Mouse (Mus musculus) CH12.LX (cell line): ENCODE results near the gene Pced1b. TPM values are rescaled to one million over a fixed set of nuclear protein-coding genes. Genes with fewer than 3 reads are reported as not detected.
A peak's percentile ranks its signal among the peaks of the same experiment; 100 is the strongest.

Experiments
- DNase-seq: peaks from one replicate; pipeline ENCODE4 v3.0.0-alpha.2; 2013; ENCODE audit errors: extremely low read depth
- H3K27ac ChIP-seq: 2 replicates; pipeline ENCODE4 v1.5.1; 2012; ENCODE audit warnings: low read depth, mild to moderate bottlenecking, control low read depth, moderate library complexity; ENCODE audit not compliant: insufficient read depth
- H3K27me3 ChIP-seq: replicated peaks from 2 replicates; pipeline ENCODE3; 2012; ENCODE audit warnings: inconsistent platforms
- H3K36me3 ChIP-seq, 2 experiments: replicated peaks in 1 of 2; 2 replicates each; pipeline versions ENCODE3 to v1.6.1; 2012; ENCODE audit warnings: inconsistent platforms in 1 of 2, low read length in 1 of 2, mild to moderate bottlenecking in 1 of 2, mixed read lengths in 1 of 2, moderate library complexity in 1 of 2; ENCODE audit not compliant: control insufficient read depth in 1 of 2, insufficient read depth in 1 of 2
- H3K4me1 ChIP-seq, 2 experiments: 2 replicates each; pipeline ENCODE4 v1.6.1; 2012; ENCODE audit warnings: inconsistent platforms in 1 of 2, moderate library complexity in 1 of 2; ENCODE audit not compliant: insufficient read depth in 2 of 2, control insufficient read depth in 1 of 2
- H3K4me2 ChIP-seq: 2 replicates; pipeline ENCODE4 v1.6.1; 2012; ENCODE audit warnings: low read depth, mild to moderate bottlenecking, control low read depth; ENCODE audit not compliant: poor library complexity, insufficient read depth, severe bottlenecking
- H3K4me3 ChIP-seq, 3 experiments: fragments of 150-350 bp in 1 of 3; sonication (generic) in 1 of 3; replicated peaks in 1 of 3; 2 replicates each; pipeline versions ENCODE3 to v1.5.1; 2011 to 2012; ENCODE audit warnings: low read depth in 2 of 3, low read length in 2 of 3, mild to moderate bottlenecking in 2 of 3, moderate library complexity in 2 of 3, control low read depth in 1 of 3, improper control_type of control experiment in 1 of 3, inconsistent platforms in 1 of 3, mixed read lengths in 1 of 3; ENCODE audit not compliant: poor library complexity in 1 of 3
- H3K79me2 ChIP-seq: replicated peaks from 2 replicates; pipeline ENCODE4 v1.6.1; 2012; ENCODE audit warnings: mild to moderate bottlenecking, moderate library complexity; ENCODE audit not compliant: control insufficient read depth, poor library complexity, insufficient read depth, severe bottlenecking; ENCODE audit errors: extremely low read depth
- H3K9ac ChIP-seq: 2 replicates; pipeline ENCODE4 v1.6.1; 2012; ENCODE audit warnings: low read depth, mild to moderate bottlenecking, control low read depth, moderate library complexity; ENCODE audit not compliant: insufficient read depth
- H3K9me3 ChIP-seq: replicated peaks from 2 replicates; pipeline ENCODE3; 2012; ENCODE audit warnings: low read length, inconsistent platforms, mixed read lengths
- BHLHE40 ChIP-seq: IDR thresholded peaks from 2 replicates; pipeline ENCODE4 v1.6.1; 2011; ENCODE audit warnings: mild to moderate bottlenecking, low read depth, low read length, improper control_type of control experiment
- CHD1 ChIP-seq: IDR thresholded peaks from 2 replicates; pipeline ENCODE4 v1.6.1; 2012; ENCODE audit warnings: low read depth, low read length, improper control_type of control experiment, inconsistent platforms
- CHD2 ChIP-seq: IDR thresholded peaks from 2 replicates; pipeline ENCODE4 v1.6.1; 2011; ENCODE audit warnings: low read length, improper control_type of control experiment
- CTCF ChIP-seq, 2 experiments: IDR thresholded peaks in 1 of 2; conservative IDR thresholded peaks in 1 of 2; 2 replicates each; pipeline ENCODE4 v1.5.1; 2011 to 2012; ENCODE audit warnings: low read depth in 2 of 2, low read length in 2 of 2, improper control_type of control experiment in 1 of 2, inconsistent platforms in 1 of 2, mild to moderate bottlenecking in 1 of 2, moderate library complexity in 1 of 2
- E2F4 ChIP-seq: IDR thresholded peaks from 2 replicates; pipeline ENCODE4 v1.6.1; 2011; ENCODE audit warnings: low read depth, low read length, improper control_type of control experiment; ENCODE audit not compliant: insufficient replicate concordance
- EP300 ChIP-seq: IDR thresholded peaks from 2 replicates; pipeline ENCODE4 v1.6.1; 2011; ENCODE audit warnings: low read length, improper control_type of control experiment
- ETS1 ChIP-seq: conservative IDR thresholded peaks from 2 replicates; pipeline ENCODE4 v1.6.1; 2012; ENCODE audit warnings: low read depth, mild to moderate bottlenecking, inconsistent platforms, low read length, improper control_type of control experiment, moderate library complexity
- HCFC1 ChIP-seq: IDR thresholded peaks from 2 replicates; pipeline ENCODE4 v1.6.1; 2012; ENCODE audit warnings: low read depth, mild to moderate bottlenecking, inconsistent platforms, low read length, improper control_type of control experiment
- JUN ChIP-seq: IDR thresholded peaks from 2 replicates; pipeline ENCODE4 v1.6.1; 2011; ENCODE audit warnings: low read depth, mild to moderate bottlenecking, low read length, improper control_type of control experiment, moderate library complexity; ENCODE audit not compliant: insufficient read depth
- JUND ChIP-seq: conservative IDR thresholded peaks from 2 replicates; pipeline ENCODE4 v1.6.1; 2011; ENCODE audit warnings: low read depth, low read length, improper control_type of control experiment
- MAFK ChIP-seq: IDR thresholded peaks from 2 replicates; pipeline ENCODE4 v1.6.1; 2011; ENCODE audit warnings: low read length, improper control_type of control experiment; ENCODE audit not compliant: insufficient replicate concordance
- MAX ChIP-seq: IDR thresholded peaks from 2 replicates; pipeline ENCODE4 v1.6.1; 2011; ENCODE audit warnings: low read length, improper control_type of control experiment
- MAZ ChIP-seq: IDR thresholded peaks from 2 replicates; pipeline ENCODE4 v1.6.1; 2012; ENCODE audit warnings: low read depth, mild to moderate bottlenecking, inconsistent platforms, low read length, improper control_type of control experiment, moderate library complexity
- MEF2A ChIP-seq: IDR thresholded peaks from 2 replicates; pipeline ENCODE4 v1.6.1; 2014; ENCODE audit warnings: low read depth, mild to moderate bottlenecking, inconsistent platforms, low read length, improper control_type of control experiment, borderline replicate concordance
- MYC ChIP-seq: IDR thresholded peaks from 2 replicates; pipeline ENCODE4 v1.6.1; 2011; ENCODE audit warnings: low read depth, mild to moderate bottlenecking, improper control_type of control experiment, low read length
- PAX5 ChIP-seq: IDR thresholded peaks from 2 replicates; pipeline ENCODE4 v1.6.1; 2012; ENCODE audit warnings: low read length, inconsistent platforms, mixed read lengths
- POLR2A ChIP-seq: IDR thresholded peaks from 2 replicates; pipeline ENCODE4 v1.6.1; 2011; ENCODE audit warnings: low read depth, mild to moderate bottlenecking, improper control_type of control experiment, low read length
- RAD21 ChIP-seq: IDR thresholded peaks from 2 replicates; pipeline ENCODE4 v1.6.1; 2011; ENCODE audit warnings: low read depth, mild to moderate bottlenecking, low read length, improper control_type of control experiment, moderate library complexity
- RCOR1 ChIP-seq: conservative IDR thresholded peaks from 2 replicates; pipeline ENCODE4 v1.6.1; 2012; ENCODE audit warnings: low read depth, mild to moderate bottlenecking, inconsistent platforms, low read length, improper control_type of control experiment
- SIN3A ChIP-seq: IDR thresholded peaks from 2 replicates; pipeline ENCODE4 v1.6.1; 2012; ENCODE audit warnings: low read length, improper control_type of control experiment, inconsistent platforms
- SMC3 ChIP-seq: IDR thresholded peaks from 2 replicates; pipeline ENCODE4 v1.6.1; 2011; ENCODE audit warnings: low read depth, low read length, improper control_type of control experiment
- TBP ChIP-seq: conservative IDR thresholded peaks from 2 replicates; pipeline ENCODE4 v1.6.1; 2011; ENCODE audit warnings: low read depth, low read length, improper control_type of control experiment
- TCF12 ChIP-seq: IDR thresholded peaks from 2 replicates; pipeline ENCODE4 v1.6.1; 2014; ENCODE audit warnings: low read depth, mild to moderate bottlenecking, inconsistent platforms, low read length, improper control_type of control experiment
- USF2 ChIP-seq: conservative IDR thresholded peaks from 2 replicates; pipeline ENCODE4 v1.6.1; 2011; ENCODE audit warnings: low read depth, low read length, improper control_type of control experiment
- ZC3H11A ChIP-seq: IDR thresholded peaks from 2 replicates; pipeline ENCODE4 v1.6.1; 2012; ENCODE audit warnings: low read depth, mild to moderate bottlenecking, inconsistent platforms, low read length, improper control_type of control experiment
- ZKSCAN1 ChIP-seq: IDR thresholded peaks from 2 replicates; pipeline ENCODE4 v1.6.1; 2012; ENCODE audit warnings: low read depth, inconsistent platforms, low read length, improper control_type of control experiment, borderline replicate concordance
- ZMIZ1 ChIP-seq: IDR thresholded peaks from 2 replicates; pipeline ENCODE4 v1.6.1; 2012; ENCODE audit warnings: low read depth, mild to moderate bottlenecking, inconsistent platforms, low read length, improper control_type of control experiment
- ZNF384 ChIP-seq: IDR thresholded peaks from 2 replicates; pipeline ENCODE4 v1.6.1; 2012; ENCODE audit warnings: low read depth, low read length, improper control_type of control experiment, inconsistent platforms
- dilution Hi-C: fragments of 300-500 bp; cut with MboI; formaldehyde crosslinking; loops from 2 replicates; pipeline ENCODE4 v1.14.3; 2020; ENCODE audit warnings: low sequenced_read_pairs; ENCODE audit not compliant: extremely low pct_unique_long_range_greater_than_20kb, extremely low pct_ligation_motif_present
- in situ Hi-C: fragments of 300-500 bp; cut with MboI; formaldehyde crosslinking; loops from 3 replicates; pipeline ENCODE4 v1.14.3; 2019; ENCODE audit warnings: low sequenced_read_pairs, low pct_ligation_motif_present, low pct_unique_long_range_greater_than_20kb, mixed read lengths
- polyA plus RNA-seq: library from polyadenylated mRNA; unstranded; fragments of >175 nt; gene quantifications from 2 replicates; pipeline ENCODE4 v1.2.1, GENCODE M21; 2012; ENCODE audit warnings: low read depth; ENCODE audit not compliant: insufficient read length
- total RNA-seq, 2 experiments: library from RNA; depleted of rRNA; stranded (reverse); fragments of 300-350 nt in 1 of 2; fragments of >200 nt in 1 of 2; gene quantifications; 2 replicates each; pipeline ENCODE4 v1.2.3; 2012 to 2014

The Pced1b gene
- total and polyA plus RNA-seq, 3 experiments, result 12.3 to 44.2 (median 21.1) TPM

DNA sequence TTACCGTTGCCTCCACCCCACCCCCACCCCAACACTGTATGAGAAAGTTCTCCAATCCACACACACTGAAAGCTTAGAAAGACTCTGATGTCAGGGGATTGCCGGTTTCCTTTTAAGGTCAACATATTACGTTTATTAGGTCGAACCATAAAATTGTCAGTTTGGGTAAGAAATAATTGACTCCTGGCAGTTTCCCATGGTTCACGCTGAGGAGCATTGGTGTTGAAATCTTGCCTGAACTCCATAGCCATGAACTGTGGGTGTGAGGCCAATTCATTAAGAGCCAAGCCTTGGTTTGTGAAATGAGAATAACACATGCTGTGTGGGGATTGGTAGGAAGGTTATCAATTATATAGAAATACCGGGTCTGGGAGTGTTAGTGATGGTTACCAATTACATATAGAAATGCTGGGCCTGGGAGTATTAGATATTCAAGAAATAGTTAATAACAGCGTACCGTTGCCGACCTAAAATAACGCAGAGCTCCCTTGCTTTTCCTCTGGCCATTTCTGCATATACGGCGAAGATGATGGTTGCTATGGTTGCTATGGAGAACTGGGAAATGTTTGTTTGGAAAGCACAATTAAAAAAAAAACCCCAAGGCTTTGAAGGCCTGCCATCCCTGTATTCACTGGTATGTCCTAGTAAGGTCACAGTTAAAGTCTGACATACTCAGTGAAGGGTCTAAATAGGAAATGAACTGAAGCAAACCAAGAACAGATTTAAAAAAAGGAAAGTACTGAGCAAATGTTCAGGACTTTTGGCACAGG lies 28.9 kb downstream of the Pced1b start:
- Histone ChIP-seq H3K4me2 (no peak overlapping the region), H3K36me3 (peaks cover 0 to 7% of the 10 kb centered on the region in 2 experiments), H3K27me3 (no peaks in the 10 kb centered on the region), H3K27ac (no peak overlapping the region), H3K9me3 (no peaks in the 10 kb centered on the region), H3K4me1 (peaks cover 17 to 71% of the 10 kb centered on the region in 2 experiments), H3K4me3 (no peak overlapping the region), H3K79me2 (no peaks in the 10 kb centered on the region), H3K9ac (no peak overlapping the region)
- DNase-seq, result no peak
- TF ChIP-seq JUN (no peak), TBP (no peak), PAX5 (no peak), CTCF (conservative IDR thresholded peaks at IDR 0.05 in 1 of 2, IDR thresholded peaks at IDR 0.05 in 1 of 2; ENCODE audit: low read depth in 2 of 2, low read length in 2 of 2) (no peak), MEF2A (no peak), CHD2 (no peak), HCFC1 (no peak), POLR2A (no peak), ZKSCAN1 (no peak), SMC3 (no peak), ZC3H11A (no peak), ZMIZ1 (no peak), ZNF384 (no peak), USF2 (no peak), ETS1 (no peak), MYC (no peak), MAZ (no peak)
- in situ Hi-C loops (no loop called here), dilution Hi-C loops (no loop called here)

DNA sequence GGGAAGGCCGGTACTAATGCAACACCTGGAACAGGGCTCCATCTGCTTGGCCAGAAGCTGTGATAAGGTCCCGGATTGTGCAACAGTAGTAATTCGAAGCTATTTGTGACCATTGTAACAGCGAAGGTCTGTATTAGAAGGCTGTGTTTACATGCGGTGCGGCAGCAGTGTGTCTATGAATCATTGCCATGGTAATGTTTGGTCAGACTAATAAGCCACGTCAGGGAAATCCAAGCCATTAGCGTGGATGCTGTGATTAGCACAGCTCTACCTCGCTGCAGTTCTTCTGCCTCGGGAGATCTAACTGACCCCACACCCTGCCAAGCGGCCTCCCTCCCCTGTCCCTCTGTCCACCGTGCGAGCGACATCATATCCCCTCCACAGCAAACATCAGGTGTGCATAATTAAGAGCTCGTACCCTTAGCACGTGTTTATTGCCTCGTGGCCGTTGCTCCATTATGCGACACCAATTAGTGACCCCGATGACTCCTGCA lies 29.8 kb downstream of the Pced1b start:
- peaks cover 1 to 9% of the 10 kb centered on the region in 2 experiments for H3K36me3 ChIP-seq
- peak; percentile 31 for DNase-seq
- no peaks in the 10 kb centered on the region for H3K27me3 ChIP-seq
- H3K27ac ChIP-seq, result peak overlapping the region; percentile 67
- in situ Hi-C loops (no loop called here), dilution Hi-C loops (no loop called here)
- peak overlapping the region in 1 of 3 experiments; percentile 6 for H3K4me3 ChIP-seq
- H3K4me1 ChIP-seq, result peaks cover 17 to 70% of the 10 kb centered on the region in 2 experiments
- H3K79me2 ChIP-seq, result no peaks in the 10 kb centered on the region
- H3K9me3 ChIP-seq, result no peaks in the 10 kb centered on the region
- peak overlapping the region; percentile 64 for H3K4me2 ChIP-seq
- TF ChIP-seq ZMIZ1 (no peak), E2F4 (no peak), TCF12 (no peak; the same call in 1 of the 2 replicates), RAD21 (no peak), CHD2 (no peak), EP300 (no peak), SMC3 (no peak), ETS1 (no peak), MYC (0 out of 2 replicates have a peak, but pooled peaks have one; percentile 23), JUND (no peak), CHD1 (no peak), TBP (peak; percentile 84), MAX (peak; percentile 86), BHLHE40 (no peak; the same call in 1 of the 2 replicates), MAFK (no peak), SIN3A (no peak), RCOR1 (no peak)
- peak overlapping the region; percentile 52 for H3K9ac ChIP-seq
